In genomic region chr5:3521741-3522140, GRCm38 (mm10) we compare ENCODE assay signal across 20 mouse cellular contexts. TPM values are rescaled to one million over a fixed set of nuclear protein-coding genes. Genes with fewer than 3 reads are reported as not detected.
A peak's percentile ranks its signal among the peaks of the same experiment; 100 is the strongest.
DNase-seq lines count a peak whose midpoint lies in the region; ATAC-seq and TF ChIP-seq lines count a peak whose summit lies in the region.
"Had no signal": no experiment of that assay in that cellular context is flagged by ENCODE, and none has a peak within 500 bp of the region (broad histone marks: within the 10 kb centered on the region; RNA-seq: fewer than 3 reads in every experiment).

No protein-coding gene starts in this region.

- no peak for TF ChIP-seq POLR2A in ES-Bruce4 (IDR thresholded peaks at IDR 0.05; ENCODE audit: insufficient read depth, low read length)
- no peak for TF ChIP-seq POLR2A in brain, embryonic 14.5 days (IDR thresholded peaks at IDR 0.05; ENCODE audit: borderline replicate concordance, extremely low read depth, insufficient read depth, insufficient read length, poor library complexity, severe bottlenecking)

- peak; percentile 46 for DNase-seq in heart, embryonic 10.5 days (ENCODE audit: low spot score)
- no peak for DNase-seq in heart, postnatal 25 days (ENCODE audit: low spot score)
- peak; percentile 41 for DNase-seq in brain, embryonic 14.5 days (ENCODE audit: low read depth)
- no peak for DNase-seq in thymus, adult 18-20 months
- DNase-seq: adrenal gland, adult 2 months; adrenal gland, postnatal 25 days; B cell, adult 2 months; cerebellum, adult 11 months; cerebellum, adult 9-10 months; cerebellum, postnatal 25 days; gastrocnemius, postnatal 14 days; heart, postnatal 10 days; kidney, adult 2 months had no signal

- intact Hi-C loops in heart, postnatal 25 days (cut with DNase I) = no loop called here

- no peaks in the 10 kb centered on the region for H3K4me1 ChIP-seq in forebrain, embryonic 13.5 days
- H3K4me1 ChIP-seq in forebrain, embryonic 15.5 days = no peaks in the 10 kb centered on the region
- no peaks in the 10 kb centered on the region for H3K4me1 ChIP-seq in heart, embryonic 10.5 days
- H3K4me1 ChIP-seq in ES-Bruce4 (ENCODE audit: control insufficient read depth, insufficient read depth, low read length) = no peaks in the 10 kb centered on the region
- H3K4me1 ChIP-seq: embryonic facial prominence, embryonic 12.5 days had no signal

- H3K27me3 ChIP-seq in forebrain, embryonic 13.5 days = no peaks in the 10 kb centered on the region
- H3K27me3 ChIP-seq in forebrain, embryonic 15.5 days = no peaks in the 10 kb centered on the region
- H3K27me3 ChIP-seq in heart, embryonic 10.5 days (ENCODE audit: insufficient read depth, poor library complexity, severe bottlenecking) = no peaks in the 10 kb centered on the region
- no peaks in the 10 kb centered on the region for H3K27me3 ChIP-seq in ES-Bruce4 (ENCODE audit: control insufficient read depth, insufficient read depth, low read length, poor library complexity, severe bottlenecking)
- H3K27me3 ChIP-seq: embryonic facial prominence, embryonic 12.5 days had no signal

- H3K9ac ChIP-seq in forebrain, embryonic 13.5 days = no peak overlapping the region
- no peak overlapping the region for H3K9ac ChIP-seq in forebrain, embryonic 15.5 days (replicated peaks)
- H3K9ac ChIP-seq in ES-Bruce4 (ENCODE audit: low read depth, poor library complexity, severe bottlenecking) = no peak overlapping the region
- H3K9ac ChIP-seq: embryonic facial prominence, embryonic 12.5 days; hindbrain, embryonic 14.5 days had no signal

- ATAC-seq in forebrain, embryonic 13.5 days = 0 out of 2 replicates have a peak, but pooled peaks have one; percentile 14
- no peak for ATAC-seq in forebrain, embryonic 15.5 days (replicated peaks)
- ATAC-seq: CD4-positive, CD25-positive, alpha-beta regulatory T cell, adult 4 months; intestine, embryonic 16.5 days had no signal

- 0 out of 2 replicates have a peak, but pooled peaks have one; percentile 20 for TF ChIP-seq EP300 in ES-Bruce4 (IDR thresholded peaks at IDR 0.05; ENCODE audit: insufficient read depth, low read depth, low read length)

- WGBS in forebrain, embryonic 13.5 days = 87% methylated on average over 12 of the region's 12 CpGs
- 79% methylated on average over 12 of the region's 12 CpGs for WGBS in forebrain, embryonic 15.5 days
- 85% methylated on average over 12 of the region's 12 CpGs for WGBS in heart, embryonic 10.5 days

- H3K9me3 ChIP-seq in forebrain, embryonic 13.5 days (replicated peaks) = no peaks in the 10 kb centered on the region
- H3K9me3 ChIP-seq in forebrain, embryonic 15.5 days = no peaks in the 10 kb centered on the region
- H3K9me3 ChIP-seq in heart, embryonic 10.5 days = no peaks in the 10 kb centered on the region
- H3K9me3 ChIP-seq in ES-Bruce4 (replicated peaks; ENCODE audit: control insufficient read depth, insufficient read depth, low read length, poor library complexity, severe bottlenecking) = no peaks in the 10 kb centered on the region
- H3K9me3 ChIP-seq: embryonic facial prominence, embryonic 12.5 days had no signal

- H3K27ac ChIP-seq in forebrain, embryonic 13.5 days = no peak overlapping the region
- H3K27ac ChIP-seq in forebrain, embryonic 15.5 days (replicated peaks) = no peak overlapping the region
- H3K27ac ChIP-seq in heart, embryonic 10.5 days = no peak overlapping the region
- H3K27ac ChIP-seq in ES-Bruce4 (ENCODE audit: insufficient read depth, low read length) = no peak overlapping the region
- H3K27ac ChIP-seq: embryonic facial prominence, embryonic 12.5 days; hindbrain, embryonic 14.5 days had no signal

- no peak overlapping the region for H3K4me2 ChIP-seq in forebrain, embryonic 13.5 days
- no peak overlapping the region for H3K4me2 ChIP-seq in forebrain, embryonic 15.5 days (replicated peaks)
- H3K4me2 ChIP-seq: embryonic facial prominence, embryonic 12.5 days; hindbrain, embryonic 14.5 days had no signal

- H3K36me3 ChIP-seq in forebrain, embryonic 13.5 days (ENCODE audit: poor library complexity, severe bottlenecking) = peaks cover 8% of the 10 kb centered on the region; the same call in 1 of the 2 replicates
- no peaks in the 10 kb centered on the region for H3K36me3 ChIP-seq in forebrain, embryonic 15.5 days
- peaks cover 23% of the 10 kb centered on the region for H3K36me3 ChIP-seq in heart, embryonic 10.5 days
- H3K36me3 ChIP-seq in ES-Bruce4 (ENCODE audit: control insufficient read depth, insufficient read depth, low read length, poor library complexity, severe bottlenecking) = no peaks in the 10 kb centered on the region

- no peak for TF ChIP-seq CTCF in ES-Bruce4 (IDR thresholded peaks at IDR 0.05; ENCODE audit: low read depth, low read length)
- TF ChIP-seq CTCF in brain, embryonic 14.5 days (IDR thresholded peaks at IDR 0.05; ENCODE audit: borderline replicate concordance, extremely low read depth, insufficient read depth, insufficient read length) = no peak

- no peak overlapping the region for H3K4me3 ChIP-seq in forebrain, embryonic 13.5 days
- H3K4me3 ChIP-seq in forebrain, embryonic 15.5 days = no peak overlapping the region
- no peak overlapping the region for H3K4me3 ChIP-seq in heart, embryonic 10.5 days
- H3K4me3 ChIP-seq in ES-Bruce4 (ENCODE audit: low read depth, low read length) = no peak overlapping the region
- H3K4me3 ChIP-seq: embryonic facial prominence, embryonic 12.5 days had no signal

RNA-seq across cellular contexts. Expression of gene Fam133b, which starts 21.9 kb away (rescaled TPM):
- 39.0 and 40.6 TPM in 2 replicates for polyA plus RNA-seq in forebrain, embryonic 13.5 days (2015; fragmentation: Nextera tagmentation; extraction: Ambion mirVana)
- polyA plus RNA-seq in forebrain, embryonic 15.5 days (2015; fragmentation: Nextera tagmentation; extraction: Ambion mirVana) = 28.4 and 30.3 TPM in 2 replicates
- 15.8 and 19.3 TPM in 2 replicates for polyA plus RNA-seq in heart, embryonic 10.5 days (2016; fragmentation: Nextera tagmentation; extraction: Ambion mirVana)
- 10 to 100 TPM; 11.5 to 12.9 TPM for total RNA-seq in heart, postnatal 25 days (2021)
- 49.6 and 51.0 TPM in 2 replicates for polyA plus RNA-seq in ES-Bruce4 (2011; ENCODE audit: insufficient read depth, insufficient read length, low read depth, missing spikeins)
- polyA plus RNA-seq in brain, embryonic 14.5 days (2012; rRNA removed) = 26.6 and 27.1 TPM in 2 replicates

RNA-seq across cellular contexts. Expression of gene 1700109H08Rik, which starts 49.6 kb away (rescaled TPM):
- polyA plus RNA-seq in forebrain, embryonic 13.5 days (2015; fragmentation: Nextera tagmentation; extraction: Ambion mirVana) = 3.1 and 3.9 TPM in 2 replicates
- polyA plus RNA-seq in forebrain, embryonic 15.5 days (2015; fragmentation: Nextera tagmentation; extraction: Ambion mirVana) = 3.2 and 4.1 TPM in 2 replicates
- polyA plus RNA-seq in heart, embryonic 10.5 days (2016; fragmentation: Nextera tagmentation; extraction: Ambion mirVana) = 2.7 and 3.8 TPM in 2 replicates
- 1 to 10 TPM; 1.4 to 1.6 TPM for total RNA-seq in heart, postnatal 25 days (2021)
- polyA plus RNA-seq in ES-Bruce4 (2011; ENCODE audit: insufficient read depth, insufficient read length, low read depth, missing spikeins) = 18.0 and 18.5 TPM in 2 replicates
- 5.5 and 5.8 TPM in 2 replicates for polyA plus RNA-seq in brain, embryonic 14.5 days (2012; rRNA removed)

Comparison
In these comparisons a context has a peak if more than half of its experiments do, and no peak if none do; other contexts are left out.
1. DNase-seq: peak in heart, embryonic 10.5 days (single experiment) and brain, embryonic 14.5 days (single experiment); none in heart, postnatal 25 days (single experiment) and thymus, adult 18-20 months (0 of 2).